Mouse (Mus musculus) liver, postnatal 0 days (tissue): ENCODE data around the gene Adh6b.

Experiments
- CTCF ChIP-seq: sonication (generic); IDR thresholded peaks from 2 replicates; pipeline ENCODE4 v1.5.1; 2016; ENCODE audit warnings: antibody characterized with exemption, low read depth
- EP300 ChIP-seq: IDR thresholded peaks from 2 replicates; pipeline ENCODE4 v1.6.1; 2016; ENCODE audit warnings: antibody characterized with exemption, low read depth, mild to moderate bottlenecking

DNA sequence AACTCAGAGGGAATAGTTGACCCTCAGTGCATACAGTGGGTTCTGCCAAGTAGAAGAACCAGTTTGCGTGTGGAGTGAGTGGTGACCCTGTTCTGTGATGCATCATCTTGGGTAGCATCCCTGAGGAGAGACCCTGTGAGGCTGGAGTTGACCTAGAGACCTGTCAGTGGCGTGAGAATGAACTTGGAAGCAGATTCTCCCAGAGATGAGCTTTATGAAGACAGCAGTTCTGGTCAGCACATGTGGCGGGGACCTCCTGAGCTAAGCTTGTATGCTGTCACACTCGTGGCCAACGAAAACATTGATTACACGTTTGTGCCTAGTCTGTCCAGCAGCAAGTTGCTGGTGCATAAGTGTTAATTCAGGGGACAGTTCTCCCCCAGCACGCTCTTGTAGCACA, 64.3 kb downstream of the Adh6b start:
- TF ChIP-seq CTCF (no peak), EP300 (no peak)
